Mouse (Mus musculus): ENCODE results near the gene Gipc1. TPM values are rescaled to one million over a fixed set of nuclear protein-coding genes. Genes with fewer than 3 reads are reported as not detected.

Gipc1 gene
- polyA plus RNA-seq, 1 experiment from 2014 or later = 192 TPM

GRCm38 (mm10) chr8:83700423-83701085 lies 48.1 kb downstream of the Gipc1 start:
- Histone ChIP-seq H3K4me3 (replicated peaks) (no peak overlapping the region), H3K4me2 (replicated peaks) (no peak overlapping the region), H3K9ac (no peak overlapping the region), H3K27ac (replicated peaks) (no peak overlapping the region), H3K4me1 (peaks cover 33% of the 10 kb centered on the region), H3K36me3 (no peaks in the 10 kb centered on the region), H3K27me3 (no peaks in the 10 kb centered on the region), H3K9me3 (replicated peaks) (no peaks in the 10 kb centered on the region)
- WGBS = 57% methylated on average over 9 of the region's 9 CpGs
- no peak for ATAC-seq (ENCODE audit: insufficient number of reproducible peaks, low FRiP score, low TSS enrichment, low read depth)

- no peaks in the 10 kb centered on the region for H3K27me3 ChIP-seq
- H3K9me3 ChIP-seq (replicated peaks) = no peaks in the 10 kb centered on the region
- no peak overlapping the region for H3K4me2 ChIP-seq (replicated peaks)
- no peaks in the 10 kb centered on the region for H3K36me3 ChIP-seq
- no peak for ATAC-seq (ENCODE audit: insufficient number of reproducible peaks, low FRiP score, low TSS enrichment, low read depth)
- no peak overlapping the region for H3K27ac ChIP-seq (replicated peaks)
- no peak overlapping the region for H3K4me3 ChIP-seq (replicated peaks)
- H3K9ac ChIP-seq = no peak overlapping the region
- peaks cover 12% of the 10 kb centered on the region for H3K4me1 ChIP-seq
- 77% methylated on average over 4 of the region's 4 CpGs for WGBS
Measured at GRCm38 (mm10) chr8:83703426-83703825, 50.9 kb downstream of the Gipc1 start.

GRCm38 (mm10) chr8:83706411-83706810 lies 53.9 kb downstream of the Gipc1 start:
- H3K9ac ChIP-seq = no peak overlapping the region
- no peaks in the 10 kb centered on the region for H3K4me1 ChIP-seq
- no peaks in the 10 kb centered on the region for H3K9me3 ChIP-seq (replicated peaks)
- WGBS = 61% methylated on average over 5 of the region's 5 CpGs
- no peak overlapping the region for H3K27ac ChIP-seq (replicated peaks)
- no peaks in the 10 kb centered on the region for H3K27me3 ChIP-seq
- no peak overlapping the region for H3K4me2 ChIP-seq (replicated peaks)
- no peak for ATAC-seq (ENCODE audit: insufficient number of reproducible peaks, low FRiP score, low TSS enrichment, low read depth)
- H3K36me3 ChIP-seq = no peaks in the 10 kb centered on the region
- no peak overlapping the region for H3K4me3 ChIP-seq (replicated peaks)

- Histone ChIP-seq H3K36me3 (no peaks in the 10 kb centered on the region), H3K9me3 (replicated peaks) (no peaks in the 10 kb centered on the region), H3K4me1 (no peaks in the 10 kb centered on the region), H3K4me2 (replicated peaks) (no peak overlapping the region), H3K4me3 (replicated peaks) (no peak overlapping the region), H3K27me3 (no peaks in the 10 kb centered on the region), H3K9ac (no peak overlapping the region), H3K27ac (replicated peaks) (no peak overlapping the region)
- 72% methylated on average over 8 of the region's 8 CpGs for WGBS
- no peak for ATAC-seq (ENCODE audit: insufficient number of reproducible peaks, low FRiP score, low TSS enrichment, low read depth)
Measured at GRCm38 (mm10) chr8:83707554-83707953, 55.1 kb downstream of the Gipc1 start.

Other genes with a start within 250 kb of the Gipc1 start
- gene Scoc, start 194.3 kb upstream of the Gipc1 start, polyA plus RNA-seq (2015; fragmentation: Nextera tagmentation; extraction: Ambion mirVana) = 99.0 and 103 TPM in 2 replicates
- 0.14 and 0.36 TPM in 2 replicates for gene Olfr370, start 116.9 kb upstream of the Gipc1 start, polyA plus RNA-seq (2015; fragmentation: Nextera tagmentation; extraction: Ambion mirVana)
- 285 and 288 TPM in 2 replicates for gene Ndufb7, start 86.0 kb upstream of the Gipc1 start, polyA plus RNA-seq (2015; fragmentation: Nextera tagmentation; extraction: Ambion mirVana)
- 540 and 549 TPM in 2 replicates for gene Tecr, start 44.7 kb upstream of the Gipc1 start, polyA plus RNA-seq (2015; fragmentation: Nextera tagmentation; extraction: Ambion mirVana)
- gene Dnajb1, start 44.5 kb upstream of the Gipc1 start, polyA plus RNA-seq (2015; fragmentation: Nextera tagmentation; extraction: Ambion mirVana) = 75.2 and 76.6 TPM in 2 replicates
- 1.2 and 1.4 TPM in 2 replicates for gene Ptger1, start 14.0 kb downstream of the Gipc1 start, polyA plus RNA-seq (2015; fragmentation: Nextera tagmentation; extraction: Ambion mirVana)
- gene Pkn1, start 46.5 kb downstream of the Gipc1 start, polyA plus RNA-seq (2015; fragmentation: Nextera tagmentation; extraction: Ambion mirVana) = 23.7 and 25.8 TPM in 2 replicates
- gene Ddx39, start 62.5 kb downstream of the Gipc1 start, polyA plus RNA-seq (2015; fragmentation: Nextera tagmentation; extraction: Ambion mirVana) = 132 and 134 TPM in 2 replicates
- 44.3 and 50.1 TPM in 2 replicates for gene Adgre5, start 88.6 kb downstream of the Gipc1 start, polyA plus RNA-seq (2015; fragmentation: Nextera tagmentation; extraction: Ambion mirVana)
- gene Adgrl1, start 247.4 kb downstream of the Gipc1 start, polyA plus RNA-seq (2015; fragmentation: Nextera tagmentation; extraction: Ambion mirVana) = 22.8 and 23.2 TPM in 2 replicates

Data from embryonic facial prominence, embryonic 15.5 days (tissue).